Mouse (Mus musculus) retina, embryonic 14.5 days (tissue): ENCODE results near the gene Hoxa1.

Experiments
- DNase-seq: peaks from one replicate; pipeline ENCODE4 v3.0.0-alpha.2; 2015; ENCODE audit warnings: low spot score

Hoxa1 gene

GRCm38 (mm10) chr6:52157466-52158275 is 446 bp downstream of the Hoxa1 start:
- DNase-seq = peak; percentile 2

- DNase-seq = peak; percentile 3
These were observed 1.4 kb downstream of the Hoxa1 start for GRCm38 (mm10) chr6:52156551-52157200.

GRCm38 (mm10) chr6:52155471-52155870 is 2.6 kb downstream of the Hoxa1 start:
- DNase-seq = peak; percentile 13

GRCm38 (mm10) chr6:52154044-52154443 is 4.1 kb downstream of the Hoxa1 start:
- peak; percentile 38 for DNase-seq

GRCm38 (mm10) chr6:52153270-52153669 is 4.8 kb downstream of the Hoxa1 start:
- peak; percentile 30 for DNase-seq

GRCm38 (mm10) chr6:52152226-52153193 is 5.6 kb downstream of the Hoxa1 start:
- DNase-seq = peak; percentile 38

- DNase-seq = peak; percentile 26
These were observed 6.5 kb downstream of the Hoxa1 start for GRCm38 (mm10) chr6:52151571-52151970.

- peak; percentile 15 for DNase-seq
These were observed 7.6 kb downstream of the Hoxa1 start for GRCm38 (mm10) chr6:52150401-52150966.

- no peak for DNase-seq
These were observed 19.0 kb downstream of the Hoxa1 start for GRCm38 (mm10) chr6:52139115-52139514.

- DNase-seq = peak; percentile 16
These were observed 19.5 kb downstream of the Hoxa1 start for GRCm38 (mm10) chr6:52138576-52138975.

- peak; percentile 81 for DNase-seq
These were observed 20.1 kb downstream of the Hoxa1 start for GRCm38 (mm10) chr6:52137841-52138535.

- DNase-seq = no peak
These were observed 34.4 kb downstream of the Hoxa1 start for GRCm38 (mm10) chr6:52123673-52124072.

GRCm38 (mm10) chr6:52121173-52121572 is 36.9 kb downstream of the Hoxa1 start:
- DNase-seq = no peak

GRCm38 (mm10) chr6:52118903-52119635 is 39.0 kb downstream of the Hoxa1 start:
- DNase-seq = no peak

- no peak for DNase-seq
These were observed 42.2 kb downstream of the Hoxa1 start for GRCm38 (mm10) chr6:52115899-52116298.

GRCm38 (mm10) chr6:52111846-52112245 is 46.3 kb downstream of the Hoxa1 start:
- no peak for DNase-seq

- DNase-seq = no peak
These were observed 50.7 kb downstream of the Hoxa1 start for GRCm38 (mm10) chr6:52107400-52107799.

- DNase-seq = no peak
These were observed 51.4 kb downstream of the Hoxa1 start for GRCm38 (mm10) chr6:52106716-52107115.

- DNase-seq = no peak
These were observed 51.9 kb downstream of the Hoxa1 start for GRCm38 (mm10) chr6:52106178-52106577.
